Mouse (Mus musculus) granulocyte monocyte progenitor cell, adult 5-6 weeks (primary cell): ENCODE data around the gene Ly6g5c. TPM values are rescaled to one million over a fixed set of nuclear protein-coding genes. Genes with fewer than 3 reads are reported as not detected.
"Not testable (repeated sequence)": the region's sequence is repeated elsewhere in the genome, so short reads cannot be mapped to it uniquely, and the experiment has no call there.

Experiments
- ATAC-seq: replicated peaks from 2 replicates; pipeline ENCODE4 v1.8.0; 2016; ENCODE audit warnings: mild to moderate bottlenecking, moderate TSS enrichment, inconsistent platforms; ENCODE audit not compliant: poor library complexity, severe bottlenecking
- total RNA-seq, 2 experiments: library from RNA; stranded (forward) in 1 of 2; stranded (reverse) in 1 of 2; fragments of 200-712, 200-1000 nt in 1 of 2; fragments of >200 nt in 1 of 2; fragmentation: Nextera tagmentation in 1 of 2; gene quantifications; 2 replicates each; pipeline ENCODE4 v1.2.3; 2014 to 2017

Gene Ly6g5c
- total RNA-seq, 2 experiments from 2014 or later = not detected

GRCm38 (mm10) chr17:35104754-35105153, 3.3 kb upstream of the Ly6g5c start:
- ATAC-seq = no peak

- ATAC-seq = no peak
These were observed 2.2 kb upstream of the Ly6g5c start for GRCm38 (mm10) chr17:35105740-35106389.

GRCm38 (mm10) chr17:35106522-35106921, 1.6 kb upstream of the Ly6g5c start:
- ATAC-seq = no peak

GRCm38 (mm10) chr17:35111774-35112173, 3.7 kb downstream of the Ly6g5c start:
- ATAC-seq = no peak

- ATAC-seq = peak; percentile 63
These were observed 7.3 kb downstream of the Ly6g5c start, which contains the start of gene Ly6g5b for GRCm38 (mm10) chr17:35115046-35116019. Ly6g5b (minus strand) TSS chr17:35115428.

- ATAC-seq = no peak
These were observed 12.7 kb downstream of the Ly6g5c start for GRCm38 (mm10) chr17:35120745-35121142.

- peak; percentile 85 for ATAC-seq
These were observed 13.2 kb downstream of the Ly6g5c start, which contains the start of gene Gpank1 for GRCm38 (mm10) chr17:35121143-35121799. Gpank1 (plus strand) TSS chr17:35121455.

GRCm38 (mm10) chr17:35121871-35122303, 13.8 kb downstream of the Ly6g5c start, which contains the start of gene Csnk2b:
Csnk2b (minus strand) TSS chr17:35122053.
- peak; percentile 5; the same call in 1 of the 2 replicates for ATAC-seq

- ATAC-seq = not testable (repeated sequence)
These were observed 15.2 kb downstream of the Ly6g5c start for GRCm38 (mm10) chr17:35123287-35123686.

GRCm38 (mm10) chr17:35124261-35124896, 16.3 kb downstream of the Ly6g5c start:
- not testable (repeated sequence) for ATAC-seq

- peak; percentile 32; the same call in 1 of the 2 replicates for ATAC-seq
These were observed 17.0 kb downstream of the Ly6g5c start for GRCm38 (mm10) chr17:35125081-35125480.

- ATAC-seq = no peak
These were observed 17.5 kb downstream of the Ly6g5c start for GRCm38 (mm10) chr17:35125578-35125977.

- peak; percentile 37 for ATAC-seq
These were observed 18.1 kb downstream of the Ly6g5c start, which contains the start of gene D17H6S53E for GRCm38 (mm10) chr17:35126206-35126611. D17H6S53E (plus strand) TSS chr17:35126373.

GRCm38 (mm10) chr17:35127017-35127416, 18.9 kb downstream of the Ly6g5c start:
- peak; percentile 38 for ATAC-seq

GRCm38 (mm10) chr17:35128996-35129395, 20.9 kb downstream of the Ly6g5c start:
- ATAC-seq = no peak

- ATAC-seq = no peak
These were observed 23.0 kb downstream of the Ly6g5c start for GRCm38 (mm10) chr17:35131038-35131437.

GRCm38 (mm10) chr17:35131500-35132173, 23.6 kb downstream of the Ly6g5c start, which contains the start of gene Apom:
Apom (minus strand) TSS chr17:35132050.
- ATAC-seq = no peak

- no peak for ATAC-seq
These were observed 24.1 kb downstream of the Ly6g5c start for GRCm38 (mm10) chr17:35132174-35132560.

GRCm38 (mm10) chr17:35133517-35133916, 25.4 kb downstream of the Ly6g5c start:
- ATAC-seq = no peak
